Mouse (Mus musculus): ENCODE results near the gene Il12b. TPM values are rescaled to one million over a fixed set of nuclear protein-coding genes. Genes with fewer than 3 reads are reported as not detected.

The Il12b gene
- not detected for total RNA-seq (2021)
- long read RNA-seq, experiment 1: 0 reads
- long read RNA-seq, experiment 2: 0 reads

DNA sequence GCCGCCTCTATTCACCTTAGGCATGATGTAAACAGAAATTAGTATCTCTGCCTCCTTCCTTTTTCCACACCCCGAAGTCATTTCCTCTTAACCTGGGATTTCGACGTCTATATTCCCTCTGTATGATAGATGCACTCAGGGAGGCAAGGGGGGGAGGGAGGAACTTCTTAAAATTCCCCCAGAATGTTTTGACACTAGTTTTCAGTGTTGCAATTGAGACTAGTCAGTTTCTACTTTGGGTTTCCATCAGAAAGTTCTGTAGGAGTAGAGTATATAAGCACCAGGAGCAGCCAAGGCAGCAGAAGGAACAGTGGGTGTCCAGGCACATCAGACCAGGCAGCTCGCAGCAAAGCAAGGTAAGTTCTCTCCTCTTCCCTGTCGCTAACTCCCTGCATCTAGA lies at the start of gene Il12b:
Il12b (plus strand) TSS at position 301 of the 400 bp plus-strand sequence.
- no peak for DNase-seq

DNA sequence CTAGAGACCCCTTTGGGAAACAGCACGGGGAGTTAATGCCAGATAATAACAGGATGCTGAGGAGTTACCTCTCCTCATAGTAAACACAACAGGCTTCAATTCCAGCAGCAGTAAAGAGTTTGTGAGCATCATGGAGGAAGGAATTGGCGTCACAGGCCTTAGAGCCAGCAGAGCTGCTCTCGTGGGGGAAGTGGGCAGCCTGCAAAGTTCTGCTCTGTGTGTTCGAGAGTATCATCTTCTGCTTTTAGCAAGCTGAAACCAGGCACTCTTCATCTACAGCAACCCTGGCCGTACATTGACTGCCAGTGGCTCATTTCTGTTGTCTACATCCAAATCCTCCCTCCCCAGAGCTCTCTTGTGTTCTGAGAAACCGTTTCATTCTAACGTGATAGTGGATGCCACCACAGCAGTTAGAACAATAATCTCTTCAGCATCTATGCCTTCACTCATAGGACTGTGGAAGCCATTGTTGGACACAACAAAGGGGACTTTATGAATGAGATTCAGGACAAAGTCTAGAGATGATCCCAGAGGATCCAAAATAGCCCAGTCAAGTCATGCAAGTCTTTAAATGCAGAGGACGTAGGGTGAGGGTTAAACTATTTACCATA lies 44.9 kb upstream of the Il12b start:
- no peak for DNase-seq

DNA sequence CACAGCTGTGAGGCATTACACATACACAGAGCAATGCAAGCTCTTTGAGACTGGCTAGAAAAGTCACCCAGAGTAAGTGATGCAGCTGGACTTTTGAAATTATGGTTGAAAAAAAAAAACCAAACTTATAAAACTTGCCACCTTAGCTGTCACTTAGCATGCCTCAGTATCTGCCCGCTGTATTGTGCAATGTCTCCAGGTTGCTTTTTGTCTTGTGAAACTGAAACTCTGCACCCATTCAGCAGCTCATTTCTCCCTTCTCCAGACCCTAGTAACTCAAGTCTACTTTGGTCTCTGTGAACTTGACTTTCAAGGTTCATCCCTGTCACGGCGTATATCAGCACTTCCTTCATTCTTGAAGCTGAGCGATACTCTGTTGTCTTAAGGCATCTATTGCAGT lies 43.7 kb upstream of the Il12b start:
- no peak for DNase-seq

DNA sequence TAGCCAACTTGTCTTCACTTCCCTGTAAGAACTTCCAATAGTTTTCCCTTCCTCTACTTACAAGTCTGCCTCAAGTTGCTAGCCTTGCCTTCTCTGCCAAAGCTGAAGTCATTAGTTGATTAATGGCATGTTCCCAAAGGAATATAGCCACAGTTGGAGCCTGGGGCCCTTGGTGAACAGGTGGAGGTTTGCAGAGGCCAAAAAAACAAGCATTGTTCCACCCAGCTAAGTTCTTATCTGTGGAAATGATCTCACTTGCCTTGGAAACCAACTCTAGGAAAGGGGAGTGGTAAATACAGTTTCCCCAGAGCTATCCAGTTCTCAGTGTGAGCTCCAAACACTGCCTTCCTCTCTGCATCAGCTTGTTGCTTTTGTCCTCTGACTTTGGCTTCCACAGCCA lies 35.3 kb upstream of the Il12b start:
- no peak for DNase-seq

DNA sequence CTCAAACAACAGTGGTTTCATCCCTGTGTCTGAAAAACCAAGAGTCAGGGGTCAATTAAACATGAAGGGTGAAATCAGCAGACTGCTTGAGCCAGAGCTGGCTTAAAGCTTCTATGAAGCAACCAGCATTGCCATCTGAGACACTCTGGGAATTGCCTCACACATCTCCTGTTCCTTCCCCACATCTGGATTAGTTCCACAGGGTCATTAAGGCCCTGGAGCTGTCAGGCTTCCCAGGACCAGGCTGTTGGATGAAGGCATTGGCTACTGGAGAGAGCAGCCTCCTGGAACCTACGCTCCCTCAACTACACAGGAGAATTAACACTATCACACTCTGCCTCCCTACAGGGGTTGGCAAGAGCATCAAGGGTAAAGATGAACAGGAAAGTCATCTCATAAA lies 32.2 kb upstream of the Il12b start:
- DNase-seq: peak; percentile 16

DNA sequence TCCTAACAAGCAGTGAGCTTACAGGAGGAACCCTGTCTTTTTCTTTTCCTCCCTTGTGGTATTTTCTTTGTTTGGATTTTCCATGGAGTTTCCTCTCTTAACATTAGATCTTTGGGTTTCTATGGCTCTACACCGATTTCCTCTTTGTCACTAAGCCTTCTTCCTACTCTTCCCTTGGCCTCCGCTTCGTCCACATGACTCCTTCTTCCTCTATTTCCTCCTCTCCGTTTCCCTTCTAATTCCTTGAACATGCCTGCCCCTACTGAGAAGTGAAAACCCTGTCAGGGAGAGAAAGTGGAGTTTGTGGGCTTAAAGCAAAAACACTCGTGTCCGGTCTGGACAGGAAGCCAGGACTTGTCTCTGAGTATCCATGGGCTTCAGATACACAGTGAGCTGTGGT lies 27.0 kb upstream of the Il12b start:
- no peak for DNase-seq

DNA sequence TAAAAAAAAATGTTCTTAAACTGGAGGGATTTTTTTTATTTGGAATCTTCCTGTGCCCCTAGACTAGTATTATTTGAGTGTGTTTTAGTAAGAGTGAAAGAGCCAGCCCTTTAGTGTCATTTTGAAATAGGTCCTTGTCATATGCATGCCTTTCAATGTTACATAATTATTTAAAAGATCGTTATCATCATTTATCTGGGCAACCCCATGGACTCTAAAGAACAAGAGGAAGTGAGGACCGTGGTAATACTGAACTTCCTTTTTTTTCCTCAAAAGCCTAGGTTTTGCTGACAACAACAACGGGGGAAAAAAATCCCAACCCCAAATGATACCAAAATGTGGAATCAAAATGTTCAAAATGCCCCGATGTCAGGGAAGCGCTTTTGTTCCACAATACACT lies 22.0 kb upstream of the Il12b start:
- DNase-seq: no peak

DNA sequence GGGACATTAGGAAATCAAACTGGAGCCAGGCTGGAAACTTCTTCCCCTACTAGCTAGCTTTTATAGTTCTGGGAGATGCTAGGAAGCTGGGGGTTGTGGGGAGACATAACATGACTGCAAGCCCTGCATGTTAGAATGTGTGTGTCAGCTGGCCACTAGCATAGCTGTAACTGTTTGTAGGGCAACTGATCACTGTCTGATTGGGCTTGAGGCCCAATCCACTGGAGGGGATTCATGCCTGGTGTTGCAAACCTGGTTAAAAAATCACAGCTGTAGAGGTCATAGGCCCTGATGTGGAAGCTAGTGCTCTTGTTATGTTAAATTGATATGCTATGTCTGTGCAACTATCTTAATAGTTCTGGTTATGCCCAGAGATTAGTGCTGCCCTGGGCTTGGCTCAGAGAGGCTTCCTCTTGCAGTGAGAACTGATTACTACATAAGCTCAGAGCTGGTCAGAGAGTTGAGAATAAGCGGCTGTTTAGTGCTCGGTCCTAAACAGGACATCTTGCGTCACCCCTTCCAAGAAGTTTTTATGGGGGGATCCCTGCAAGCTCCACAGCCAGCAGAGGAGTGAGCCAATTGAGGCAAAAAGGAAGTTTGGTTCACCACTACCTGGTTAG lies 19.3 kb upstream of the Il12b start:
- DNase-seq: no peak

DNA sequence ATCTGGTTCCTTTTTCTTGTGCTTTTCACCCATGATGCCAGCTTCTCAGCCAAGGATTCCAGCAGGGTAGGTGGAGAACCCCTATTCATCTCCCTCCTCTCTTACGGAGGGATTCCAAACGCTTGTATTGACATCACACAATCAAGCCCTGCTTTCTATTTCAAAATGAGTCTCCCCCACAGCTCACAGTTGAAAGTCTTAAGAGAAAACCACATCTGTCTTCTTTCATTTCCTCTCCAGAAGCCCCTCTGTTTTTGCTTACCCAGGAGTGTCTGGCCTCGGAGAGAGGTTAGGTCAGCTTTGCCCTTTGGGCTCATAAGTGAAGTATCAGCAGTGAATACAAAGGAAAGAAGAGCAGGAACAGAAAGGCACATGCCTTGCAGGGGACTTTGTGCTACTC lies 17.7 kb upstream of the Il12b start:
- DNase-seq: no peak

DNA sequence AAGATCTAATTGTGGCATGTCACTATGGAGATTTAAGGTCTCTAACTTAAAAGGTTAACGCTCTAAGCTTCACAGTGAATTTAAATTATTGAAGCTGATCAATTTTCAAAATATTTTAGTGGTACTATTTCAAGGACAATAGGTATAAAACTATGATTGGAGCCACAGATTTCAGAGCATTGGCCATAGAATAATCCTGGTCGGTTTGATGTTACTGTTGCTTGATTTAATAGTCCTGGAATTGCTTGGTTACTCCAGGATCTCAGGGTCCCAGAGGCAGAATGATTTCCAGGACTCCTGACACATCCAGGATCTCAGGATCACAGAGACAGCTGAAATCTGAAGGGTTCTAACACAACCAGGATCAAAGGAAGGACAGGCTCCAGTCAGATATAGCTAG lies 12.8 kb upstream of the Il12b start:
- no peak for DNase-seq

DNA sequence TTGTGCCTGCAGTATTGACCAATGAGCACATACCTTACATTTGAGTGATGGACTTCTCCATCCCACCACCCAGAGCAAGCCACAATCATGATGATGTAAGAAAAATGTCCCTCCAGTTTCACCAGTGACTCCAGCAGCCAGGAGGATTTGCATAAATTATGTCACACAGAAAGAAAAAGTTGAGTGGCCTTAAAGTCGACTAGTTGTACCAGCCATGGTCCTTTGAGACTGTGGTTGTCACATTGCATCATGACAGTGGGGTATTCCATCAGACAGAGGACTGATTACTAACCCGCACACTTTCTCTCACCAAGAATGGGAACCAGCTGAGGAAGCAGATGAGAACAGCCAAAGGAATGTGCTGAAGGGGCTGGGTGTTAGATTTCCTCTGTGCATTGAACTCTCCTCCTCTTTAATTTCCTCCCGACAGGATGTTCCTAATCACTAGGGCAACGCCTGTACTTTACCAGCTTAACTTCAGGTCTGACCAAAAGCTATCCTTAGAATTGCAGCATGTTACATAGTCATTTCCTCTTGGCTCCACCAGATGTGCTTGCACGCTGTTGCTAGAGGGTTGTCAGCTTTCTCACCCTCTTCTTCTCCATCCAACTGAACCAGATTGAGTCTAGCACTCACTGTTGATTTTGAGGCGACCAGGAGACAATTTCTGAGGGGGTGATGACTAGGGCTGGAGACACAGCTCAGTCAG lies 9.7 kb upstream of the Il12b start:
- no peak for DNase-seq

DNA sequence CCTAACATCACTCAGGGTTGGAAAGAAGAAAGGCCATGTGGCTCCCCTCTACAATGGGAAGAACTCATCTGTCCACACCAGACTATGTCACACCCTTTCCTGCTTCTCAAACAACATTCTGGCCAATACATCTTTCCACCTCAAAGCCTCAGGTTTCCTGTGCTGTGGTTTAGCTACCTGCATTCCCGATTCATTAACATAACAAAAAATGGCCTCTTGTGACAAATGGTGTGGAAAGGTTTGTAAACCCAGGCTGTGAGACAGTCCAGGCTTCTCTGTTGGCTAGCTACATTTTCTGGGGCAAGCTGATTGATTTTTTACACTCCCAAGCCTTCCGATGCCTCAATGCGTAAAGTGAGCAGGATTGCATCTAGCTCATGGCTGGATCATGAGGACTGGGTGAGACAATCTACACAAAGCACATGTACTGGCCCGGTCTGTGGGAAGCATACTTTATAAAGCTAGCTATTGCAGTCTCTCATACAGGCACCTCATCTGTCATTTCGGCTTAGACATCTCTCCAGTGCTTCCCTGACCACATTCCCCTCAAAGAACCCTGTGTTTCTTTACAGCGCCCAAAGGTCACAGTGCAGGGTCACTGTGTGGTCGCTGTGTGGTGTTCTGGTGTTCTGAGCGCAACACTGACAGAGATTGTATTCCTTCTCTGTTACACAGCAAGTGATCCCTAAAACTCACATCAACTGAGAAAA lies 6.6 kb upstream of the Il12b start:
- no peak for DNase-seq

DNA sequence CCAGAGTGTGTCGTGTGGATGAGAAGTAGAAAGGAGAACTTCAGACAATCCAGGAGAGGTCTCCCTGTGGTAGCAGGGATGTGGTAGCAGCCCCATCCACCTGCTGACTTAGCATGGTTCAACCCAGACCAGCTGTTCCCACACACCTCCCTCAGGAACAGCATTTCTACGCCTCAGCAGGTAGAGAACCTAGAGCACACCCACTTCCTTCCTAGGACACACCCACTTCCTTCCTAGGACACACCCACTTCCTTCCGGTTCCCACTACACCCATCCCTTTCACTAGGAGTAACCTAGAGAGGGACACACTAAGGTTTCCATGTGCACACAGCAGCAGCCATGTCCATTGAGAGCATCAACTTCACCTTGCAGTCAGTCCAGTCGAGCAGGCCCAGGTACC lies 4.5 kb upstream of the Il12b start:
- DNase-seq: no peak

DNA sequence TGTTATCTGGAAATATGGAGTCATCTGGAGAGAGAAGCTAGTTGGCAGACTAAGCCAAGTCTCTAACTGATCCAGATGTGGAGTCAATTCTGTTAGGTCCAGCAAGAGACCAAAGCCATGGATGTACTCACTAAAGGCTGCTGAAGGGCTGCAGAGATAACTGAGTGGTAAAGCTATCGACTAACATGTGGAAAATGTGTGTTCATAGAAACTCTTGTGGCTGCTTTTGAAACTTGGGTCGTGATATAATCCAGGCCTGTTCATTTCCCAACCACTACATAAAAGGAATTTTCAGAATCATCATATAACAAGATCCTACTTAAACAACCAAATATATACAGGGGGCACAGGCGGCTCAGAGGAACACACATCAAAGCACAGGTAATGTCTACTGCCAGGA lies 2.3 kb upstream of the Il12b start:
- no peak for DNase-seq

DNA sequence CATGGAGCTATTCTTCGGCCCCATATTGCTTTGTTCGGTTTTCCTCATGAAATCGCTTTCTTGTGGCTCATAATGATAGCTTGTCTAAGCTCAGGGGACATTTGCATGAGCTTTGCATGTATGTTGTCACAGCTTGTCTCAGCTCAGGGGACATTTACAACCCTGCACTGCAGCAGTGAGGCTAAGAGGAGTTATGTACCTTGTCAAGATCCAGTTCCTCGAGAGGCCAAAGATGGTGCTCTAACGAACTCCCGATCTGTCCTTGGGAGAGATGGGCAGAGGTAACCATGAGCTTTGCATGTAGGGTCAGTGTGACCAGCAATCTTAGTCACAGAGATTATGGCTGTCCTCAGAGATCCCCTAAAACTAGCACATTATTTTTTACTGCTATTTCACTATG lies 1.5 kb upstream of the Il12b start:
- DNase-seq: no peak

DNA sequence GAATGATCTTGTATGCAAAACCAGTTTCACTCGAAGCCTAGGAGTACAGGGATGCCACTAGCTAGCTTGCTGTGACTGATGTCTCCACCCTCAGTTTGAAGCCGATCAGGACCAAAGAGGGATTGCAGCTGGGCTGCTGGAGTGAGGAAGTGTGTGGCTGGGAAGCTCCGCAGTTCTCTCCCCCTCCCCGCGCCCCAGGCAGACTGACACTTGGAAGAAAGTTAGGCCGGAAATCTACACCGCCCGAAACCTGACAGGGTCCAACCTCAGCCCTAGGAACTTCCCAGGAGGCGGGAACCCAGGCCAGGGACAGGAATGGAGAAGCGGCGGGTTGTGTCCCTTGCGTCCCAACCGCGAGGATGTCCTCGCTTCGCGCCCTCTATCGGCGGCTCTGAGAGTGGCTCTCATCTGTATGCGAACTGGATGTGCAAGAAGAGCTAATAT lies 1.1 kb upstream of the Il12b start:
- peak; percentile 87 for DNase-seq

DNA sequence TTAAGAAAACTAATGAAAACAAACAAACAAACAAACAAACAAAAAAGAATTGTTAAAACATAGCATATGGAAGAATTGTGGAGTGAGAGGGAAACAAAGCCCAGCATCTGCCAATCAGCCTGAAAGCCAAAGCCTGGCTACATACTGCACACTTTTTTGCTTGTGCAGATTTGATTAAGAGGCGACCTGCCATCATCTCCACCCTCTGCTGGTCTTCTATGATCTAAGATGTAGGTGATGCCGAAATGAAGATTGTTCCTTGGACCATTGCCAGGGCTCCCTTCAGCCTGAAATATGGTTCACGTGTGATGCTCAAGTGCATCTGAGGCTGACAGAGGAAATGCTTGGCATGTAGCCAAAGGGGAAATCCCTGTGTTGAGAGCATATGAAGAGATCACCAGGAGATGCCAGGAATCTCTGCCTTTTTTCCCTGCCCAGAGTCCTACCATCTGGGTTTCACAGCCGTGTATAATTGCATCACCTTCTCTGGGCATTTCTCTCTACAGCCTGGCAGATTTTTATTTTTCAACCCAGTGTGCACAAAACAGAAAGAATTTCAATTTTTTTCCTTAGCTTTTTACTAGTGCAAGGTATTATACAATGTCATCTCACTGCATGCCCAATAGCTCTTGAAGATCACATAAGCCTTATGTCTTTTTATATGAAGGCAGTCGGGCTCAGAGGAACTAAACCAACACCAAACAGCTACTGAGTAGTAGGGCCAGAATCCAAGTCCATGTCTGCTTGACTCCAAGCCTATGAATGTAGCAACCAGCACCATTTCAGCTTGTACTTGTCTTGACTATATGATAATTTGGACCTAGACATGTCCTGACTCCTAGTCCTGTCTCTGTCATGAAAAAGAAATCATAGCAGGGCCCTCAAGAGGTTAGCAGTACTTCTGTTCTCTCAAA lies 2.0 kb downstream of the Il12b start:
- DNase-seq: peak; percentile 32

DNA sequence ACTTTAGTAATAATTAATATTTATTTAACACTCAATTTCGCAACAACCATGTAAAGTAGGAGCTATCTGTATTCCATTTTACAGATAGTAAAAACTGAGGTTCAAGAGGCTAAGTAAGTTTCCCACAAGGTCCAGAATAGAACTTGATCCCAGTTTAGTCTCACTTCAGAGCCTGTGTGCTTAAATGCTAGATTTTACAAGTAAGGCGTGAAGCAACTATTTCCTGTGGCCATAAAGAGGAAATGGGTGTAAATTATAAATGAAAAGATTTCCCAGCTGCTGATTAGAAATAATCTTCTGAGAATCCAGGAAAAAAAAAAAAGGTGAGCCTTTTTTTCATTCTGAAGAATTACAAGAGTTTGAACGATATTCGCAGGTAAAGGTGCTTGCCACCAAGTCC lies 5.2 kb downstream of the Il12b start:
- DNase-seq: no peak

DNA sequence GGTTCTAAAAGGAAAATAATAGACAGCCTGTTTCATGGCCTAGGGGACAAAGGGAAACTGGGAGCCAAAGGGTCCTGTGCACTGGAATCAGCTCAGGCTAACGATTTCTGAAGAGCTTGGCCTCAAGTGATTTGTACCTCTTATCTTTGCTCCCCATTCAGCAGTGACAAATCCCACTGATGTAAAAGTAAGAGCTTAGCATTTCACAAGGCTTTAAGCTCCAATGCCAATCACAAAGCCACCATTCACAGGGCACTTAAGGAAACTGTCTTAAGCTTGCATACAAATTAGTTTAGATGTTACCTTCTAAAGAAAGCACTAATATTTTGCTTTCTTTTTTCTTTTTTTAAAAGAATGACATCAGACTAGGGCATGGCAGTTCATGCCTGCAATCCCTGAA lies 6.1 kb downstream of the Il12b start:
- DNase-seq: no peak

DNA sequence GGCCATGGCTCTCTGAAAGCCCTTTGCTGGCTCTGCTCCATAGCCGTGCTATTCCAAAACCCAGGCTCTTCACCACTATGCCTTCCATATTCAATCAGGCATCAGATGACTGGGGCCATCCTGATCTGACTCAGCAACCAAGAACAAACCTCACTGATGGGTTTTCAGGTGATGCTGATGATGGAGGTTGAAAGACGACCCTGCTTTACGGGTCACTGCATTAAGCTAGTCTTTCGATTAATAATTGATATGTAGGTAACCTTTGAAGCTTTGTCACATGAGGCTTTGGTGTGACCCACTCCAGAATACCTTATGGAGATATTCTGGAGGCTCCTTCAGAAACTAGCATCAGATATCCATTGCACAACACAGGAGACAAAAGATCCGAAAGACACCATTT lies 6.6 kb downstream of the Il12b start:
- no peak for DNase-seq

DNA sequence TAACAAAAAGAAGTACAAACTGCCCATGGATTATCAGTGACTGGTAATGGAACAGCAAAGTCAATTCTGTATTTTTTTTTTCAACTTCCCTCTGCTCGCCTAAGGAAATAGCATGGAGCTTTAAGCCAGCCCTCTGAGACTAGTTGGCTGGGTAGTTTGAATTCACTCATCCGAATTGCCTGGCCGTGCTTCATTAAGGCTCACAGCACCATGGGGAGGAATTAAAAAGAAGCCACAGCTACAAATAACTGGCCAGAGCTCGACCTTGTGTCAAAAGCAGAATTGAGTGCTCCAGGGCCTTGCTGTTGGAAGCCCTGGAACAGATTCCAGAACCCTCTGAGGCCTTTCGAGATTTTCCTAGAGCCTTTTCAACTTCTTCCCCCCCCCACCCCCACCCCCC lies 8.8 kb downstream of the Il12b start:
- DNase-seq: no peak

DNA sequence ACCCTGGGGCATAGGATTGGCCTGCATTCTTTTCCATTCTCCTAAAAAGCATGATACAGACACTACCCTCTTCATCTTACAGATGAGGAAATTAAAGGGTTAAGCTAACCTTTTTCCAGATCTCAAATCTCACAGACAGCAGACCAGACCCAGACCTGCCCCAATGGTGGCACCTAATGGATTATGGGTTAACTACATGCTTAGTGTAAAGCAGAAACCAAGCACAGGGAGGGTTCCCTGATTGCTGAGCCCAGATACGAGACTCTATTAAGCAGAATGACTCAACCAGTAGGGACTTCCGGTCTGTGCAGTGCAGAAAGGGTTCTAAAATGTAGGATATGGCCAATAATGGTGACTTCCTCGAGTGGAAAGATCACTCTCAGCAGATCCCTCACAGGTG lies 10.6 kb downstream of the Il12b start:
- DNase-seq: no peak
